Mouse (Mus musculus): ENCODE results near the gene Fyb. TPM values are rescaled to one million over a fixed set of nuclear protein-coding genes. Genes with fewer than 3 reads are reported as not detected.
A peak's percentile ranks its signal among the peaks of the same experiment; 100 is the strongest.

The Fyb gene
- polyA plus RNA-seq, 1 experiment from 2014 or later: 2.9 TPM

DNA sequence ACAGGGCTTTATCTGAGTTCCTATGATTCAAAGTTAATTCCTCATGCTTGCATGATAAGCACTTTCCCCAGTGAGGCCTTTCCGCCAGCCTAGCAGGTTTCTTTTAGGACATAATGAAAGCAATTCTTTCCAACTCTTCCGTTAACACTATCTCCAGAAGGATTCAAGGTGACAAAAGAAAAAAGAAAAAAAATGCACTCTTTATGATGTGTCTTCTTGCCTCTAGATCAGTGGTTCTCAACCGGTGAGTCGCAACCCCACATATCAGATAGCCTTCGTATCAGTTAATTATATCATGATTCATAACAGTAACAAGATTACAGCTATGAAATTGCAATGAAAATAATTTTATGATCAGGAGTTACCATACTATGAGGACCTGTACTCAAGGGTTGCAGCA lies 45.3 kb downstream of the Fyb start:
- Histone ChIP-seq H3K36me3 (ENCODE audit: control insufficient read depth, insufficient read depth, low read length) (no peaks in the 10 kb centered on the region), H3K27ac (ENCODE audit: low read depth, low read length) (no peak overlapping the region), H3K27me3 (ENCODE audit: control insufficient read depth, insufficient read depth, low read length) (no peaks in the 10 kb centered on the region), H3K4me1 (replicated peaks; ENCODE audit: control insufficient read depth, insufficient read depth, low read length) (no peaks in the 10 kb centered on the region), H3K4me2 (ENCODE audit: low read depth, low read length, severe bottlenecking) (no peak overlapping the region), H3K9me3 (ENCODE audit: control insufficient read depth, low read length) (no peaks in the 10 kb centered on the region), H3K4me3 (ENCODE audit: low read depth, low read length) (no peak overlapping the region), H3K9ac (ENCODE audit: low read length) (no peak overlapping the region)
- no peak for ATAC-seq (replicated peaks; ENCODE audit: low FRiP score)
- no peak for DNase-seq (ENCODE audit: low spot score)
- 87% methylated on average over 5 of the region's 5 CpGs for WGBS

DNA sequence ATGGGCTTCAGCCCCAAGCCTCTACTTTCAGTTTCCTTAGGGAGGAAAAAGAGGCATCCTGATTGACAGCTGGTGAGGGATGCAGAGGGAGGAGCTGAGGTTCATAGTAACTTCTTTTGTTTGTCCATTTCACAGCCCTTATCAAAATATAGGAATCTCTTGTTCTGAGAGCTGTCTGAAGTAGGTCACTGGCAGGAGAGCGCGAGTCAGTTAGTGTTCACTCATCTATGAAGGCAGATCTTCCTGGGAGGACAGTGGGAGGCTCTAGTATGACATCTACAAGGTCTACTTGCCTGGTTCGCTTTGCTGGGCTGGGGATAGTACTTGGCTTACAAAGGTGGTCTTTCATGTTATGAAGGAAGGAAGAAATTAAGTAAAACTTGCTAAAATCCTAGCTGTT lies 46.0 kb downstream of the Fyb start:
- WGBS: 94% methylated on average over 3 of the region's 3 CpGs
- Histone ChIP-seq H3K4me2 (ENCODE audit: low read depth, low read length, severe bottlenecking) (no peak overlapping the region), H3K9me3 (ENCODE audit: control insufficient read depth, low read length) (no peaks in the 10 kb centered on the region), H3K4me1 (replicated peaks; ENCODE audit: control insufficient read depth, insufficient read depth, low read length) (no peaks in the 10 kb centered on the region), H3K36me3 (ENCODE audit: control insufficient read depth, insufficient read depth, low read length) (no peaks in the 10 kb centered on the region), H3K9ac (ENCODE audit: low read length) (no peak overlapping the region), H3K4me3 (ENCODE audit: low read depth, low read length) (no peak overlapping the region), H3K27ac (ENCODE audit: low read depth, low read length) (no peak overlapping the region), H3K27me3 (ENCODE audit: control insufficient read depth, insufficient read depth, low read length) (no peaks in the 10 kb centered on the region)
- DNase-seq (ENCODE audit: low spot score): no peak
- ATAC-seq (replicated peaks; ENCODE audit: low FRiP score): no peak

DNA sequence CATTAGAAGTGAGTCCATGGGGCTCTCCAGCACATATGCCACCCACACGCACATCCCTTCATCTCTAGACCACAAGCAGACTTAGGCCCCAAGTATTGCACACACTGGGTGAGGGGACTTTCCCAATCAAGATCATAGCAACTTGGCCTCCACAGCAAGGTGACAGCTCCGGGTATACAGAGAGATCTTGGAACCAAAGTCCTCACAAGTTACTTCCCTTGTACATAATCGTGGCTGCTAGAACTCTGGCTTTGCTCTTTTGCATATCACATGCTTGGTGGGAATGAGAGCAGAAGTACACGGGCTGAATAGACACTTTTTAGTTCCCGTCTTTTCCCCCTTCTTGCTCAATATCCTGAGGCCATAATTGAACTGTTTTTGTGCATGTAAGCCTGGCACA lies 46.4 kb downstream of the Fyb start:
- H3K27me3 ChIP-seq (ENCODE audit: control insufficient read depth, insufficient read depth, low read length): no peaks in the 10 kb centered on the region
- no peaks in the 10 kb centered on the region for H3K9me3 ChIP-seq (ENCODE audit: control insufficient read depth, low read length)
- H3K4me1 ChIP-seq (replicated peaks; ENCODE audit: control insufficient read depth, insufficient read depth, low read length): no peaks in the 10 kb centered on the region
- 79% methylated on average over 5 of the region's 5 CpGs for WGBS
- H3K9ac ChIP-seq (ENCODE audit: low read length): no peak overlapping the region
- H3K27ac ChIP-seq (ENCODE audit: low read depth, low read length): no peak overlapping the region
- H3K4me3 ChIP-seq (ENCODE audit: low read depth, low read length): no peak overlapping the region
- no peak overlapping the region for H3K4me2 ChIP-seq (ENCODE audit: low read depth, low read length, severe bottlenecking)
- DNase-seq (ENCODE audit: low spot score) (no peak), ATAC-seq (replicated peaks; ENCODE audit: low FRiP score) (no peak)
- no peaks in the 10 kb centered on the region for H3K36me3 ChIP-seq (ENCODE audit: control insufficient read depth, insufficient read depth, low read length)

DNA sequence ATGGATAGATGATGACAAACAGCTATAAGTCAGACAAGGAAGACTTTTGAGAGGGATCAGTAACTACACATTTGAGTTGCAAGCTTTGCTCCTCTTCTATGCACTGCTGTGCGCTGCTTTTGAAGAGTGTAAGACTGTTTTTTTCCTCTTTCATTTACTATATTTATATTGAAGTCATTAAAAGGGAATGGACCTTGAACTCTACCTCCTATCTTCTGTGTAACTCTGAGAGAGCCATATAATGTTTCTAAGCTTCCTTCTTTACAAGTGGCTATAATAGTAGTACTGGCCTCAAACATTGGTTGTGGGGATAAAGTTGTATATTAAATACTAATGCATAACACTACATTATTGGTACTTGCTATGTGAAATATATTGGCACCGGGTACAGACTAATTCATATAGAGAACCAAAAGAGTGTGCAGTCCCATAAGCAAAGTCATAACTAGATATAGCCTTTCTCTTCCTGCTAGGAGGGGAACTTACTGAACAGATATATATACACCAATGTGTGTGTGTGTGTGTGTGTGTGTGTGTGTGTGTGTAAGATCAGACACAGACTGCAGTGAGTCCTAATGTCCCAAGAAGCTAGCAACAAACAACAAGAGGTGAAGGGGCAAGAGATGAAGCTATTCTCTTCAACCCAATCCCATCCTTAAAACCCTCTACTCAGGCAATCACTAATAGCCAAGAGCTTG lies 47.7 kb downstream of the Fyb start:
- DNase-seq (ENCODE audit: low spot score) (no peak), ATAC-seq (replicated peaks; ENCODE audit: low FRiP score) (no peak)
- Histone ChIP-seq H3K4me1 (replicated peaks; ENCODE audit: control insufficient read depth, insufficient read depth, low read length) (no peaks in the 10 kb centered on the region), H3K9ac (ENCODE audit: low read length) (no peak overlapping the region), H3K27ac (ENCODE audit: low read depth, low read length) (no peak overlapping the region), H3K9me3 (ENCODE audit: control insufficient read depth, low read length) (no peaks in the 10 kb centered on the region), H3K27me3 (ENCODE audit: control insufficient read depth, insufficient read depth, low read length) (no peaks in the 10 kb centered on the region), H3K4me3 (ENCODE audit: low read depth, low read length) (no peak overlapping the region), H3K36me3 (ENCODE audit: control insufficient read depth, insufficient read depth, low read length) (no peaks in the 10 kb centered on the region), H3K4me2 (ENCODE audit: low read depth, low read length, severe bottlenecking) (no peak overlapping the region)
- 96% methylated on average over 2 of the region's 2 CpGs for WGBS

DNA sequence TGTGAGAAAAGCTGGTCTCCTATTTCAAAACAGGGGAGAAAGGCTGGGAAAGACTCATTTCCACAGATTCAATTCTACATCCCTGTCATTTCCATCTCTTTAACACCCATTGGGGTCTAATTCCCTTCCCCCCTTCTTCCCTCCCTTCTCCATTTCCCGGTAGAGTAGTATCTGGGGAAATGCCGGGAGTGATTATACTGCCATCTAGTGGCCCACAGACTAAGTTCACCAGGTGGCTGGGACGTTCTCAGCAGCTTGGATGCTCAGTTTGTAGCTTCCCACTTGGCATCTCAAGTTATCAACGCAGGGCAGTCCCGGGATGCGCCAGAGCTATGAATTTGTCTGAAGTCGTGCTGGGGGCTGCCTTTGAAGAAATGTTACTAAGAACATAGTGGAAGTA lies 48.2 kb downstream of the Fyb start:
- WGBS: 13% methylated on average over 7 of the region's 7 CpGs
- Histone ChIP-seq H3K27me3 (ENCODE audit: control insufficient read depth, insufficient read depth, low read length) (no peaks in the 10 kb centered on the region), H3K36me3 (ENCODE audit: control insufficient read depth, insufficient read depth, low read length) (no peaks in the 10 kb centered on the region), H3K4me3 (ENCODE audit: low read depth, low read length) (no peak overlapping the region), H3K9me3 (ENCODE audit: control insufficient read depth, low read length) (no peaks in the 10 kb centered on the region), H3K4me1 (replicated peaks; ENCODE audit: control insufficient read depth, insufficient read depth, low read length) (no peaks in the 10 kb centered on the region), H3K27ac (ENCODE audit: low read depth, low read length) (no peak overlapping the region), H3K9ac (ENCODE audit: low read length) (no peak overlapping the region), H3K4me2 (ENCODE audit: low read depth, low read length, severe bottlenecking) (no peak overlapping the region)
- DNase-seq (ENCODE audit: low spot score) (peak; percentile 61), ATAC-seq (replicated peaks; ENCODE audit: low FRiP score) (peak; percentile 81)

DNA sequence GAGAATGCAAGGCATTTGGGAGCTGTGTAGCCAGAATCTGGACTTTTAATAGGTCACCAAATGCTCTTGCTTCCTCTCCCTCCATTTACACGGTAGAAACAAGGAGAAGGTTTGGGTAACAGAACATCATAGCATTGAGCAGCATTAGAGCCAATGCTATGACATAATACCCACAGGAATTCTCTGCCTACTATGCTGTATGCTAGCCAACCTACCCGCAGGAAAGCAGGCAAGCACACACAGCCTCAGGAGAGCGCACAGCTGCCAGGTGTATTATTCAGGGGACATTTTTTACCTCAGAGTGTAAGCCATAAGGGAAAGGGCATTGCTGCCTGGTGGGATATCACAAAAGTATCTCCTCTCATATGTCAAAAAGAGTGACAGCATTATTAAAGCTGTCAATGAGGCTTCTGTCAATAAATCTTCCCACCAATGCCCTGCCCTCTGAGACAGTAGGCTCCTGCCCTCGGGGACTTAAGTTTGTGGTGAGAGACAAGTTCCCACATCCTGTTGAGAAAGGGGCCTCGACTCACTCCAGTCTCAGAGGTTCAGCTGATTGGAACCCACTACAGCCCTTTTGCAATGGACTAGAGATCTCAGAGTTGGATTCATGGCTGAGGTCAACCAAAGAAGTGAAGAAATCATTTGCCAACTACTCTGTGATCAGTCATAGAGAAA lies 51.8 kb downstream of the Fyb start:
- Histone ChIP-seq H3K27me3 (ENCODE audit: control insufficient read depth, insufficient read depth, low read length) (no peaks in the 10 kb centered on the region), H3K9me3 (ENCODE audit: control insufficient read depth, low read length) (no peaks in the 10 kb centered on the region), H3K27ac (ENCODE audit: low read depth, low read length) (no peak overlapping the region), H3K4me1 (replicated peaks; ENCODE audit: control insufficient read depth, insufficient read depth, low read length) (no peaks in the 10 kb centered on the region), H3K4me3 (ENCODE audit: low read depth, low read length) (no peak overlapping the region), H3K4me2 (ENCODE audit: low read depth, low read length, severe bottlenecking) (no peak overlapping the region), H3K9ac (ENCODE audit: low read length) (no peak overlapping the region), H3K36me3 (ENCODE audit: control insufficient read depth, insufficient read depth, low read length) (no peaks in the 10 kb centered on the region)
- WGBS: 60% methylated on average over 5 of the region's 5 CpGs
- DNase-seq (ENCODE audit: low spot score) (no peak), ATAC-seq (replicated peaks; ENCODE audit: low FRiP score) (no peak)

DNA sequence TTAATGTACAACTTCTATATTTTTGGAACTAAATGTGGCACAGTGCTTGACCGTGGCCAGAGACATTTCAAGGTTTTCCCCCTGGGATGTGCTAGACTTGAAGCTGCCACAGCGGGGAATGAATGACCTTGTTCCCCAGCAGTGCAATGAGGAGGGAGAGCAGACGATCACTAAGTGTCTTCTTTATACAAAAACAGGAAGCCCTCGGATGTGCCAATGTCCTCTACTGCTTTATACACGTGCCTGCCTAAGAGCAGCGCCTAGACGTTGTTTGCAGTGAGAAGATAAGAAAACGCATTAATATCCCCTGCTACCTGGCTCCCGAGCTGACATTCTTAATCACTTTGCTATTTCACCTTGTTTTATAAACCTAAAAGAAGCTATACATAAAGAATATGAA lies 55.3 kb downstream of the Fyb start:
- no peak overlapping the region for H3K9ac ChIP-seq (ENCODE audit: low read length)
- DNase-seq (ENCODE audit: low spot score) (no peak), ATAC-seq (replicated peaks; ENCODE audit: low FRiP score) (no peak)
- WGBS: 83% methylated on average over 9 of the region's 9 CpGs
- no peaks in the 10 kb centered on the region for H3K9me3 ChIP-seq (ENCODE audit: control insufficient read depth, low read length)
- no peak overlapping the region for H3K27ac ChIP-seq (ENCODE audit: low read depth, low read length)
- H3K4me3 ChIP-seq (ENCODE audit: low read depth, low read length): no peak overlapping the region
- H3K27me3 ChIP-seq (ENCODE audit: control insufficient read depth, insufficient read depth, low read length): no peaks in the 10 kb centered on the region
- H3K36me3 ChIP-seq (ENCODE audit: control insufficient read depth, insufficient read depth, low read length): no peaks in the 10 kb centered on the region
- H3K4me1 ChIP-seq (replicated peaks; ENCODE audit: control insufficient read depth, insufficient read depth, low read length): no peaks in the 10 kb centered on the region
- H3K4me2 ChIP-seq (ENCODE audit: low read depth, low read length, severe bottlenecking): no peak overlapping the region

DNA sequence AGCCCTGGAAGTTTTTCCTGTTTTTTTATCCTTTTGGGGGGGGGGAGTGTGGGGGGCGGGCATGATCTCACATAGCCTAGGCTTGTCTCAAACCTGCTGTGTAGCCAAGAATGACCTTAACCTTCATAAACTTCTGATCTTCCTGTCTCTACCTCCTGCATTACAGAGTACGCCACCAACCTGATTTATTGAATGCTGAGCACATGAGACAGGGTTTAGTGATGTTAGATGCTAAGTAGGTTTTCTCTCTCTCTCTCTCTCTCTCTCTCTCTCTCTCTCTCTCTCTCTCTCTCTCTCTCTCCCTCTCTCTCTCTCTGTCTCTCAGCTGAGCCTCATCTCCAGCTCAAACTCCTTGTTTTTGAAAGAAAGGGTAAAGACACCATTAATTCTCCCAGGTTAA lies 56.0 kb downstream of the Fyb start:
- Histone ChIP-seq H3K4me2 (ENCODE audit: low read depth, low read length, severe bottlenecking) (no peak overlapping the region), H3K4me3 (ENCODE audit: low read depth, low read length) (no peak overlapping the region), H3K36me3 (ENCODE audit: control insufficient read depth, insufficient read depth, low read length) (no peaks in the 10 kb centered on the region), H3K4me1 (replicated peaks; ENCODE audit: control insufficient read depth, insufficient read depth, low read length) (no peaks in the 10 kb centered on the region), H3K27me3 (ENCODE audit: control insufficient read depth, insufficient read depth, low read length) (no peaks in the 10 kb centered on the region), H3K9me3 (ENCODE audit: control insufficient read depth, low read length) (no peaks in the 10 kb centered on the region), H3K27ac (ENCODE audit: low read depth, low read length) (no peak overlapping the region), H3K9ac (ENCODE audit: low read length) (no peak overlapping the region)
- 84% methylated on average over 2 of the region's 2 CpGs for WGBS
- DNase-seq (ENCODE audit: low spot score) (no peak), ATAC-seq (replicated peaks; ENCODE audit: low FRiP score) (no peak)

DNA sequence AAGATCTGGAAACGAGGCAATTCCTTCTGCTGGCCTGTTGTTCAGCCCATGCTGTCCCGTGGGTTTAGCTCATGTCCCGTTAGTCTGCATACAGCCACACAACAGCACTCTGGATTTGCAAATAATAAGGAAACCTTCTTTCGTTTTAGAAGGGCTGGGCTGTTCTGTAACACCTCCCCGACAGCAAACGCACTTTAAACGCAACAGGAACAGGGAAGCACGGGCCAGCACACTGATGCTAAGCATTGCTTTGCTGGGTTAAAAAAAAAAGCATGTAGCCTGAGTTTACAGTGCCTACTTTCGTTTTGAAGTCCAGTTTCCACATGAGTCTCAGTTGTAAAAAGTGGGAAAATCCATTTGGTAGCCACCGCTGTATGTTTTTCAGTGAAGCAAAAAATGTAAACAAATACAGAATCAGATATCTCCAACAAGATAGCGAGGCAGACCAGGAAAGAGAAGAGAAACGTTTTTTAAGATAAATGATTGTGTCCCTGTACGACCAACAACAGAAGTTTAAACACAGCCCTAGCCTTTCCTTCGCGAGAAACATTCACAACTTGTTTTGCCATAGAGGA lies 56.6 kb downstream of the Fyb start:
- Histone ChIP-seq H3K27ac (ENCODE audit: low read depth, low read length) (no peak overlapping the region), H3K9me3 (ENCODE audit: control insufficient read depth, low read length) (no peaks in the 10 kb centered on the region), H3K4me2 (ENCODE audit: low read depth, low read length, severe bottlenecking) (no peak overlapping the region), H3K27me3 (ENCODE audit: control insufficient read depth, insufficient read depth, low read length) (no peaks in the 10 kb centered on the region), H3K36me3 (ENCODE audit: control insufficient read depth, insufficient read depth, low read length) (no peaks in the 10 kb centered on the region), H3K9ac (ENCODE audit: low read length) (no peak overlapping the region), H3K4me3 (ENCODE audit: low read depth, low read length) (no peak overlapping the region), H3K4me1 (replicated peaks; ENCODE audit: control insufficient read depth, insufficient read depth, low read length) (no peaks in the 10 kb centered on the region)
- WGBS: 87% methylated on average over 15 of the region's 15 CpGs
- no peak for ATAC-seq (replicated peaks; ENCODE audit: low FRiP score)
- no peak for DNase-seq (ENCODE audit: low spot score)
